Mouse (Mus musculus) heart, embryonic 12.5 days (tissue): ENCODE data around the gene Cdan1. TPM values are rescaled to one million over a fixed set of nuclear protein-coding genes. Genes with fewer than 3 reads are reported as not detected.

Experiments used
- ATAC-seq: fragments of 200-750 bp; cut with Nextera tagmentation; 2 replicates; pipeline ENCODE4 v1.8.0; 2017; ENCODE audit warnings: moderate TSS enrichment, moderate library complexity; ENCODE audit not compliant: insufficient number of reproducible peaks, low FRiP score
- H3K27ac ChIP-seq: fragments of 300-500 bp; sonication (generic); 2 replicates; pipeline ENCODE4 v1.5.1; 2016; ENCODE audit warnings: mild to moderate bottlenecking, moderate library complexity; ENCODE audit not compliant: poor library complexity, severe bottlenecking
- H3K27me3 ChIP-seq: fragments of 300-500 bp; sonication (generic); replicated peaks from 2 replicates; pipeline ENCODE4 v1.6.1; 2016; ENCODE audit warnings: mild to moderate bottlenecking, moderate library complexity
- H3K36me3 ChIP-seq: fragments of 300-500 bp; sonication (generic); 2 replicates; pipeline ENCODE4 v1.6.1; 2016; ENCODE audit warnings: mild to moderate bottlenecking, moderate library complexity
- H3K4me1 ChIP-seq: fragments of 300-500 bp; sonication (generic); replicated peaks from 2 replicates; pipeline ENCODE4 v1.6.1; 2016; ENCODE audit warnings: mild to moderate bottlenecking
- H3K4me2 ChIP-seq: fragments of 300-500 bp; sonication (generic); 2 replicates; pipeline ENCODE4 v1.6.1; 2016; ENCODE audit warnings: mild to moderate bottlenecking, moderate library complexity
- H3K4me3 ChIP-seq: fragments of 300-500 bp; sonication (generic); 2 replicates; pipeline ENCODE4 v1.5.1; 2016; ENCODE audit warnings: mild to moderate bottlenecking
- H3K9ac ChIP-seq: fragments of 300-500 bp; sonication (generic); 2 replicates; pipeline ENCODE4 v1.6.1; 2016; ENCODE audit warnings: mild to moderate bottlenecking, moderate library complexity
- H3K9me3 ChIP-seq: fragments of 300-500 bp; sonication (generic); replicated peaks from 2 replicates; pipeline ENCODE4 v1.6.1; 2016; ENCODE audit warnings: mild to moderate bottlenecking, moderate library complexity
- WGBS: fragments of 180-500 bp; shearing (Covaris S2); methylation state at CpG from one replicate; pipeline ENCODE4 v1.1.7; 2016; 5-methylcytosine and 5-hydroxymethylcytosine counted together
- polyA plus RNA-seq: library from polyadenylated mRNA; unstranded; fragments of >200 nt; fragmentation: Nextera tagmentation; extraction: Ambion mirVana; gene quantifications from 2 replicates; pipeline ENCODE4 v1.2.1, GENCODE M21; 2016

Gene Cdan1
- polyA plus RNA-seq: 9.5 and 10.8 TPM in 2 replicates

- H3K9me3 ChIP-seq: no peaks in the 10 kb centered on the region
- WGBS: under 1% methylated on average over 62 of the region's 71 CpGs
- peaks cover 7% of the 10 kb centered on the region for H3K4me1 ChIP-seq
- peak within 1 kb of the TSS; percentile 70 for H3K27ac ChIP-seq
- peak within 1 kb of the TSS; percentile 90 for H3K4me2 ChIP-seq
- H3K9ac ChIP-seq: peak within 1 kb of the TSS; percentile 89
- no peaks in the 10 kb centered on the region for H3K36me3 ChIP-seq
- H3K27me3 ChIP-seq: no peaks in the 10 kb centered on the region
- ATAC-seq: peak; percentile 72
- H3K4me3 ChIP-seq: peak within 1 kb of the TSS; percentile 96
Measured at GRCm38 (mm10) chr2:120849449-120850423, at the start of gene Cdan1. Gene Cdan1 (minus strand): TSS chr2:120850128.

GRCm38 (mm10) chr2:120896361-120896760 is 46.4 kb upstream of the Cdan1 start:
- no peaks in the 10 kb centered on the region for H3K9me3 ChIP-seq
- no peak for ATAC-seq
- 96% methylated on average over 3 of the region's 3 CpGs for WGBS
- peaks cover 79% of the 10 kb centered on the region for H3K36me3 ChIP-seq
- H3K4me2 ChIP-seq: no peak overlapping the region
- no peak overlapping the region for H3K27ac ChIP-seq
- no peak overlapping the region for H3K9ac ChIP-seq
- H3K4me3 ChIP-seq: no peak overlapping the region
- no peaks in the 10 kb centered on the region for H3K4me1 ChIP-seq
- H3K27me3 ChIP-seq: no peaks in the 10 kb centered on the region

GRCm38 (mm10) chr2:120887601-120888000 is 37.7 kb upstream of the Cdan1 start:
- H3K4me3 ChIP-seq: no peak overlapping the region

GRCm38 (mm10) chr2:120873192-120873591 is 23.3 kb upstream of the Cdan1 start:
- no peak for ATAC-seq
- H3K4me2 ChIP-seq: no peak overlapping the region
- 68% methylated on average over 2 of the region's 2 CpGs for WGBS
- H3K36me3 ChIP-seq: peaks cover 54% of the 10 kb centered on the region
- H3K27ac ChIP-seq: no peak overlapping the region
- H3K4me3 ChIP-seq: no peak overlapping the region
- H3K4me1 ChIP-seq: peaks cover 22% of the 10 kb centered on the region
- H3K9me3 ChIP-seq: no peaks in the 10 kb centered on the region
- no peak overlapping the region for H3K9ac ChIP-seq
- no peaks in the 10 kb centered on the region for H3K27me3 ChIP-seq

More at GRCm38 (mm10) chr2:120887601-120888000, 37.7 kb upstream of the Cdan1 start:
- Histone ChIP-seq H3K4me2 (no peak overlapping the region), H3K27me3 (no peaks in the 10 kb centered on the region), H3K4me1 (no peaks in the 10 kb centered on the region), H3K9ac (no peak overlapping the region), H3K27ac (no peak overlapping the region), H3K9me3 (no peaks in the 10 kb centered on the region), H3K36me3 (peaks cover 66% of the 10 kb centered on the region)
- ATAC-seq: no peak
- WGBS: 87% methylated on average over 5 of the region's 5 CpGs

- peaks cover 22% of the 10 kb centered on the region for H3K4me1 ChIP-seq
- H3K4me2 ChIP-seq: peak overlapping the region; percentile 24; the same call in 1 of the 2 replicates
- H3K27ac ChIP-seq: peak overlapping the region; percentile 94
- WGBS: 56% methylated on average over 9 of the region's 9 CpGs
- no peaks in the 10 kb centered on the region for H3K9me3 ChIP-seq
- 0 out of 2 replicates have a peak, but pooled peaks have one; percentile 25 for ATAC-seq
- H3K4me3 ChIP-seq: no peak overlapping the region
- H3K27me3 ChIP-seq: no peaks in the 10 kb centered on the region
- no peak overlapping the region for H3K9ac ChIP-seq
- peaks cover 52% of the 10 kb centered on the region for H3K36me3 ChIP-seq
Measured at GRCm38 (mm10) chr2:120871447-120872336, 21.8 kb upstream of the Cdan1 start.

GRCm38 (mm10) chr2:120867336-120867735 is 17.4 kb upstream of the Cdan1 start:
- Histone ChIP-seq H3K27ac (no peak overlapping the region), H3K4me1 (peaks cover 22% of the 10 kb centered on the region), H3K27me3 (no peaks in the 10 kb centered on the region), H3K4me3 (no peak overlapping the region), H3K9me3 (no peaks in the 10 kb centered on the region), H3K36me3 (peaks cover 53% of the 10 kb centered on the region), H3K4me2 (no peak overlapping the region), H3K9ac (no peak overlapping the region)
- WGBS: 89% methylated on average over 5 of the region's 5 CpGs
- no peak for ATAC-seq

- Histone ChIP-seq H3K27me3 (no peaks in the 10 kb centered on the region), H3K9ac (no peak overlapping the region), H3K27ac (no peak overlapping the region), H3K4me3 (no peak overlapping the region), H3K9me3 (no peaks in the 10 kb centered on the region), H3K4me1 (peaks cover 14% of the 10 kb centered on the region; the same call in 1 of the 2 replicates), H3K36me3 (peaks cover 60% of the 10 kb centered on the region), H3K4me2 (no peak overlapping the region)
- ATAC-seq: no peak
- WGBS: 26% methylated on average over 1 of the region's 1 CpGs
Measured at GRCm38 (mm10) chr2:120866561-120866960, 16.6 kb upstream of the Cdan1 start.

GRCm38 (mm10) chr2:120863389-120863788 is 13.5 kb upstream of the Cdan1 start:
- Histone ChIP-seq H3K4me1 (no peaks in the 10 kb centered on the region), H3K4me2 (no peak overlapping the region), H3K4me3 (no peak overlapping the region), H3K9me3 (no peaks in the 10 kb centered on the region), H3K36me3 (peaks cover 61% of the 10 kb centered on the region), H3K9ac (no peak overlapping the region), H3K27me3 (no peaks in the 10 kb centered on the region), H3K27ac (no peak overlapping the region)
- WGBS: 93% methylated on average over 1 of the region's 1 CpGs
- ATAC-seq: no peak

- H3K27ac ChIP-seq: no peak overlapping the region
- ATAC-seq: no peak
- no peaks in the 10 kb centered on the region for H3K9me3 ChIP-seq
- H3K4me3 ChIP-seq: no peak overlapping the region
- H3K27me3 ChIP-seq: no peaks in the 10 kb centered on the region
- no peak overlapping the region for H3K4me2 ChIP-seq
- H3K4me1 ChIP-seq: no peaks in the 10 kb centered on the region
- WGBS: 90% methylated on average over 1 of the region's 1 CpGs
- H3K9ac ChIP-seq: no peak overlapping the region
- H3K36me3 ChIP-seq: peaks cover 43% of the 10 kb centered on the region
Measured at GRCm38 (mm10) chr2:120860699-120861098, 10.8 kb upstream of the Cdan1 start.

- Histone ChIP-seq H3K9me3 (no peaks in the 10 kb centered on the region), H3K27ac (no peak overlapping the region), H3K9ac (no peak overlapping the region), H3K27me3 (no peaks in the 10 kb centered on the region), H3K36me3 (peaks cover 26% of the 10 kb centered on the region), H3K4me1 (no peaks in the 10 kb centered on the region), H3K4me2 (no peak overlapping the region), H3K4me3 (no peak overlapping the region)
- WGBS: 90% methylated on average over 3 of the region's 3 CpGs
- ATAC-seq: no peak
Measured at GRCm38 (mm10) chr2:120858131-120858530, 8.2 kb upstream of the Cdan1 start.

GRCm38 (mm10) chr2:120853151-120853550 is 3.2 kb upstream of the Cdan1 start:
- WGBS: 65% methylated on average over 3 of the region's 3 CpGs
- Histone ChIP-seq H3K9me3 (no peaks in the 10 kb centered on the region), H3K36me3 (no peaks in the 10 kb centered on the region), H3K27ac (no peak overlapping the region), H3K4me3 (no peak overlapping the region), H3K4me1 (peaks cover 3% of the 10 kb centered on the region; the same call in 1 of the 2 replicates), H3K27me3 (no peaks in the 10 kb centered on the region), H3K4me2 (no peak overlapping the region), H3K9ac (no peak overlapping the region)
- no peak for ATAC-seq
